Mouse (Mus musculus): ENCODE data around the gene Nup210.

DNA sequence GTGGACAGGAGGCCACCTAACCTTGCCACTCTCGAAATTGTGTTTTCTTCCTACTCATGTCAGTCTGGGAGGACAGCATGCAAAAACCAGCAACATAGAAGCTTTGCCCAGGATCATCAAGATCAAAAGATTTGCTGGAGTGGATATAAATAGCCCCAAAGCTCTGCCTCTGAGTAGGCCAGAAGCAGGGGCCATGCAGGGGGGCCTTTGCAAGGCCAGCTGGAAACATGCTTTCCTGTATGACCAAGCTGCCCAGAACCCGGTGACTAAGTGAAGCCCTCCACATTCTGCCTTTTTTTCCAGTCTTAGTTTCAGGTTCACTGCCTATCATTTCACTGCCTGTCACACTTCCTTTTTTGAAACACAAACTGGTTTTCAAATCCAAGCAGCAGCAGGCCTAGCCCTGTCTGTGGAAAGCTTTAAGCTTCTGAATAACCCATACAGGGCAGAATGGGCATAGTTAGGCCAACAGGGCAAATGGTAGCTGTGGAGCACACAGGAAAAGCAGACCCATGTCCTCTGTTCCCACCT lies 147.2 kb downstream of the Nup210 start:
- no peak for TF ChIP-seq POLR2A (IDR thresholded peaks at IDR 0.05; ENCODE audit: insufficient read depth, low read depth, low read length)
- TF ChIP-seq CTCF (IDR thresholded peaks at IDR 0.05; ENCODE audit: insufficient read depth, low read depth, low read length) = no peak

All from olfactory bulb, adult 2 months (tissue).